Mouse (Mus musculus) layer of hippocampus, adult 8-10 months (tissue): ENCODE measurements around the gene Cyp39a1. TPM values are rescaled to one million over a fixed set of nuclear protein-coding genes. Genes with fewer than 3 reads are reported as not detected.
A peak's percentile ranks its signal among the peaks of the same experiment; 100 is the strongest.

Experiments used
- DNase-seq, 2 experiments: peaks; one replicate each; pipeline ENCODE4 v3.0.0; 2022; ENCODE audit warnings: low spot score in 2 of 2
- total RNA-seq, 4 experiments: library from RNA; stranded (reverse); gene quantifications; 2 replicates each; pipeline ENCODE4 v1.2.4; 2022

Gene Cyp39a1
- total RNA-seq: 1 to 10 TPM in 2 of 4 experiments, under 1 TPM in 2; 0.61 to 1.5 (median 1.1) TPM

DNA sequence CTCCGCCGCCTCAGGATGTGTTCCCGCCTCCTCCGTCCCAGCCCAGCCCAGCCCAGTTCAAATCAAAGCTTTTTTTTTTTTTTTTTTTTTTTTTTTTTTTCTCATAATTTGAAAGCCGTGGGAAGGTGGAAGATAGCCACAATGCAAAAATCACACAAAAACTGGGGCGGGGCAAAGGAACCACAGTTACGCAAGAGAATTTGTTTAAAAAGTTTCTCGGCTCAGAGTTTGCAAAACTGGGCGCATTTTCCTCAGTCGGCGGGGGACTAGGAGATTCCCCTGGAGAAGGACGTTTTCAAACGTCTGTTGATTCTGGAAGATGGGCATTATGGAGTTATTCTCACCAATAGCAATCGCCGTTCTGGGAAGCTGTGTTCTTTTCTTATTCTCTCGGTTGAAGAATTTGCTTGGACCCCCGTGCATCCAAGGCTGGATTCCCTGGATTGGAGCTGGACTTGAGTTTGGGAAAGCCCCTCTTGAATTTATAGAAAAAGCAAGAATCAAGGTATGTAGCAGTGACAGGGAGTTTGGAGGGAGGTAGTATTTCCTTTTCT lies at the start of gene Cyp39a1:
Gene Cyp39a1 (plus strand): TSS at position 136 of the 554 bp plus-strand sequence.
- no peak for DNase-seq

DNA sequence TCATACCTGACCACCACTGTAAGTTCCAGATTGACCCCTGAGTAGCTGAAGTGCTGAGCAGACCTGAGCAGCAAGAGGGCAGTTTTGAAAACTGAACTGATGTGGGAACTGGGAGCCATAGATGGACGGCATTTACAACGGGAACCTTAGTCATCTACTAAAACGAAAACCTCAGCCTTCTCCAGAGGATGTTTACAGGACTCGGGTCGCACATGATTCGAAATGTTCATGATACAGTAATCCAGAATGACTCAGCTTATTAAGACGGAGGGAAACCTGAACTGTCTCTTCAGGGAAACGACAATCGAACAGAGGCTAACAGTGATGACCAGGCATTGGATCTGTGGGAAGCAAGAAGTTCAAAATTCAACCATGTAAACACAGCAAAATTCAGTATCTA lies 48.1 kb upstream of the Cyp39a1 start:
- DNase-seq: no peak

DNA sequence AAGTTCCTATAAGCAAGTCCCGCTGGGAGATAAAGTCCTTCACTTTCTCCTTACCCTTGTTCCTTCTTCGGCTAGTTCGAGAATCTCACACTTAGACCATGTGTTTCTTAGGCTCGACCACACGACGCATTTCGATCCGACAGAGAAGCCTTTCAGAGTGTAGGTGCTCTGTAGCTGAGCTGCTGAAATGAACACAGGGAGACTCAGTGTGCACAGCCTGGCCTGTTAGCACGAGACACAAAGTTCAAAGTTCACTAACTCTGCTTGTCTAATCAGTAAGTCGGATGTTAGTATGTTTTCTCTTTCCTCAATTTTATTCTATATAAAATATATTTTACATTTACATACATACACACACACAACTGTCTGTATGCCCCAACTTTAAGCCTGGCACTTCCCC lies 45.1 kb upstream of the Cyp39a1 start:
- DNase-seq: no peak

DNA sequence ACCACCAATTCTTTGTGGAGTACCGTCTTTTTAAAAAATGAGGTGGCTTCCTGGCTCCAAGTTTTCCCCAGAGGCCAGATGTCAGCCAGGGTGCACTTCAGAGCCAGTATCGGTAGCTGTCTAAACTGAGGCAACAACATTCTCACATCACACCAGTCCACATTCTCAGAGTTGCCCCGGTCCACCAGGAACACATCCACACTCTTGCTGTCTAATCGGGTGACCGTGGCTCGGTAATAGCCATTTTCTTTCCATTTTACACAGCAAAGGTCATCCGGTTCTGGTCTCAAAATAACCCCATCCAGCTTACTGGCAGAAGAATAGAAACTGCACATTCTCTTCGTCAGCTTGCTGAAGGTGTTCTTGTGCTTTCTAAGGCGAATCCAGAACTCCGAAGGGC lies 39.0 kb upstream of the Cyp39a1 start:
- no peak for DNase-seq

DNA sequence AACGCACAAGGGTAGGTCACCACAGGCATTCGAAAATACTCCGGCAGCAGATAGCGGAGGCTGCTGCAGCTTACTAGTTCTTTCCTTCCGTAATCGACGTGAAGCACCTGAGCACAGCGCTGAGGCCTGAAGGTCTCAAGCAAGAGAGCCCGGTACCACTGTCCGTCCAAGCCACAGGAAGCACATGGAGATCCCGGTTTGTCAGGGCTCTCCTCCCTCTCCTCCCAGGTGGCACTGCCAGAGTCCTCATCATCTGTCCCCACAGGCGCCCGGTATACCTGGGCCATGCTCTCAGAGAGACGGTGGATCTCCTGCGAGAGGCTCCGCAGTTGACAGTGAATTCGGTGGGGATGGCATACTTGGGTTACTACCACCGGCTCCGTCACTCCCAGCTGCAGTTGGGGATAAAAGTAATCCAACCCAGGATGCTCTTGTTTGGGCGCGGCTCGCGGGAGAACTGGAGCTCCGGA lies 38.2 kb upstream of the Cyp39a1 start:
- no peak for DNase-seq

DNA sequence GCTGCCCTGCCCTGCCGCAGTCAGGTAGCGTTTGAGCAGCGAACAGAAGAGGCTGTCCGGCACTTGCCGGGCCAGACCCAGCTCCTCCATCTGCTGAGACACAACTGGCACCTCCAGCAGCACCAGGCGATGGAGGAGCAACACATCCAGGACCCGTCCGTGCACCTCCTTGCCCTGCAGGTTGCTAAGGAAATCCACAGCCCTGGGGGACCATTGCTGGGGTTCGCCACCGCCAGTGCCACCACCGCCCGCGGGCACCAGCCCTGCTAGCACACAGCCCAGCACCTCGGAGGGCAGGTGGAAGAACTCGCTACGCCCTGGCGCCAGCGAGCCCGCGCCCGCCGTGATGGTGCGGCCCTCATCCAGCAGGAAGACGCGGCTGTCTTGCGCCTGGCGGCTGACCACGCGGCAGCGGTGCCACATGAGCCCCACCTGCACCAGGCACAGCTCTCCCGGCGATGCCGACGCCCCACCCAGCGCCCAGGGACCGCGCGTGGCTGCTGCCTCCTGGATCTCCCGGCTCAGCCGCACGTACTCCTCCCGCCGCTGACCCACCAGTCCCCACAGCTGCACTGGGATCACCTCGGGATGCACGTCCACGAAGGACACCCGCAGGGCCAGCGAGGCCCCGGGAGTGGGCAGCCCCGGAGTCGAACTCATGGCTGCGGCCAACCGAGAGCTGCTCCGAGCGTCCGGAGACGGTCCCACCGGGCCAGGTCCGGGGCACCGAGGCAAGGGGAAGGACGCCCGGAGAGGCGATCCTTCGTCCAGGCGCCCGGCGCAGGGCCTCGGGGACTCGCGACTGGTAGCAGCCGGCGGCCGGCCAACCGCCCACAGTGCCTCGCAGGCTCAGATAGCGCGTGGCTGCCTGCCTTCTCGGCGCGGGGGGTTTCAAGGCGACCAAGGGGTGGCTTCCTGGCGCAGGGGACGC lies 37.5 kb upstream of the Cyp39a1 start, which contains the start of gene Tdrd6:
Gene Tdrd6 (minus strand): TSS at position 804 of the 931 bp plus-strand sequence.
- no peak for DNase-seq

DNA sequence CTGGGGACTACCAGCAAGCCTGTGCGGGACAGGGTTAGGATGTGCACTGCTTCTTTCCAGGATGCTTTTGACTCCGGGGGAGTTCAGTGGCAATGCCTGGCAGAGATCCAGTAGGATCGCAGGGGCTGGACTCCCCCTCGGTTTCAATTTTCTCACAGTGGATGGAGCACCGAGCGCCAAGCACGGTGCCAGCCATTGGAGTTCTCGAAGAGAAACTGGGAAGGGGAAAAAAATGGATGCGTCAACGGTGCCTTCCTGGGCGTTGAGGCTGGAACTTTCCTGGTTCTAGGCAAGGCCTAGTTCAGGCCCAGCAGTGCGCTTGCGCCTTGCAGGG lies 36.8 kb upstream of the Cyp39a1 start:
- DNase-seq: no peak

DNA sequence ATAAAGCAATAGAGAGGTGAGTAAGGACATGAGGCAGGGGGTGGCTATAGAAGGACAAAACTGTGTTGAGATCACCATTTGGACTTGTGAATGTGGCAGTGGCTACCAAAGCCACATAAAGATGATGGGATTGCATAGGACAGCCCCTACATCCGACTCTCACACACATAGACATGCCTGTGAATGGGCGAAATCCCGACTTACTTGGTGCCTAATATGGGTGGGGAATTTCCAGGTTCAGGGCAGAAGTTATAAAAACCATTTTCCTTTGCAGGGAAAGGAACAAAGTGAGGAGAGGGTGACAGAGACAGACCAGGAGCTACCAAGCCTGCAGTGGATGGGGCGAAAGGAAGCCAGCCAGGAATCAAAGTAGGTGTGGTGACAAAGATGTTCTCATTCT lies 30.1 kb upstream of the Cyp39a1 start:
- DNase-seq: no peak

DNA sequence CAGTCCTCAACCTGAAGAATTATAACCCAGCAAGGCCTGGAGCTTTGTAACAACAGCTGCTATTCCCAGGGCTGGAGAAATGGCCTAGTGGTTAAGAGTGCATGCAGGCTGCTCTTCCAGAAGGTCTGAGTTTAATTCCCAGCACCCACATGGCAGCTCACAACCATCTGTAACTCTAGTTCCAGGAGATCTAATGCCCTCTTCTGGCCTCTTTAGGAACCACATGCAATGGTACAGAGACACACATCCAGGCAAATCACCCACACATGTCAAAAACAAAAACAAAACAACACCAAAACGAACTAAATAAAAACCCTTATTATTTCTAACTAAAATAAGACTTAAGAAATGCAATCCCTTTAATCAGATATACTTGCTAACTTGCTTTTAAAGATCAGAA lies 26.4 kb upstream of the Cyp39a1 start:
- DNase-seq: no peak

DNA sequence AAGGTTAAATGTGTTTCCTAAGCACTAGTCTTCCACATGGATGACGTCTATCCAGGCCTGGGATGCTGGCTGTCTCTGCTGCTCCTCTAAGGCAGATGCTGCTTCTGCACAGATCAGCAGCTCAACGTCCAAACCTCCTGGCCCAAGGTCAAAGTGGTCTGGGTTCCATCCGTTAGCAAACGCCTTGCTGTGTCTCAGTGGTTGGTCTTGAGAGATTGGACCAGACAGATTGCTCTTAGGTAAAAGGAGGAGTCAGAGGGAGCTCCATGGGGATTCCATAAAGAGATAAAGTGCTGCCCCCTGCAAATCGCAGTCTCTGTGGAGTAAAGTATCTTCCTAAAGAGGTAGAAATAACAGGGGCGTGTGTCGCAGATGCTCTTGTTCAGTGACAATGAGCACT lies 24.0 kb upstream of the Cyp39a1 start:
- no peak for DNase-seq

DNA sequence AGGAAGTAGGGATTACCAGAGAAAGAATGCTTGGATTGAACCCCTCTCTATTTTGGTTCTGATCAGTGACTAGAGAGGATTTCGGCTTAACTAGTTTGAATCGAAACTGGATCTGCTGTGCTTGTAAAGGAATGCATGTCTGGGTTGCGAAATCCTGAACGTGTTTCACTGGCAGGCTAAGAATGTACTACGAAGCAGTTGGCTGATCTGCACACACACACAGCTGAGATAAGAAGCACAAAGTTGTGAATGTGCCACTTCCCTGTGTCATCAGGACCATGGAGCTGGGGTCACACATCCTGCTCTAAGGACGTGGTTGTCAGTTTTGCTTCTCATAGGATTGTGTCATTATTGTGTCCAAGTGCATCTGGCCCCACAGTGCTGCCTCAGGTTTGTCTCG lies 22.9 kb upstream of the Cyp39a1 start:
- no peak for DNase-seq

DNA sequence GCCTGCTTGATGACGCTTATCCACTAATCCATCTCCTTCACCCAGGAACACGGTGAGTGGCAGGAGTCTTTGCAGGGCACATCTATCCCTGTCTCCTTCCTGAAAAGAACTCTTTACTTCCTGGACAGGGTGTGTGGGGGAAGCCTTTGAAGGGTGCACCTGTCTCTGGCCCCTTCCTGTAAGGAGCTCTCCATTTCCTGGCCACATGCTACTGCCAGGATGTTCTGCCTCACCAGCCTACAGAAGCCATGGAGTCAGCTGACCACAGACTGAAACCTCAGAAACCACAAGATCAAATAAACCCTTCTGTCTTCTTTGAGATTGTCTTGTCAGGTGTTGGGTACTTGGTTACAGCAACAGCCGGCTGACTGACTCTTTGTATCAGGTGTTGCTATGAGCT lies 22.1 kb upstream of the Cyp39a1 start:
- DNase-seq: no peak

DNA sequence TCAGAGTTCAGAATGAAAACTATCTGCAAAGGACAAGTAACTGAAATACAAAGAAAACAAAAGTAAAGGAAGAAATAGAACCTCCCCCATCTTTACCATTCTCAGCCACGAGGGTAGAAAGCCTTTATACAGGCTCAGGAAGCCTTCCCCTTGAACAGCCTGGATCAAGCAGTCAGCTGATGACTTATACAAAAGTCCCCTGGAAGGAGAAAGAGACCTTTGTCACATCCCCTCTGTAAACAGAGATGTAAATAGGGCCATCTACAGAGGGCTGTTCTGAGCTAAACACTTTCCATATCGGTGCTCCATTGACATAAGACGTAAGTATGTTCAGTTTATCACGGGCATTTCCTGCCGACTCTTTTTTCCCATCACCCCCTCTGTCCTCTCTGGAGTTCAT lies 20.3 kb upstream of the Cyp39a1 start:
- no peak for DNase-seq

DNA sequence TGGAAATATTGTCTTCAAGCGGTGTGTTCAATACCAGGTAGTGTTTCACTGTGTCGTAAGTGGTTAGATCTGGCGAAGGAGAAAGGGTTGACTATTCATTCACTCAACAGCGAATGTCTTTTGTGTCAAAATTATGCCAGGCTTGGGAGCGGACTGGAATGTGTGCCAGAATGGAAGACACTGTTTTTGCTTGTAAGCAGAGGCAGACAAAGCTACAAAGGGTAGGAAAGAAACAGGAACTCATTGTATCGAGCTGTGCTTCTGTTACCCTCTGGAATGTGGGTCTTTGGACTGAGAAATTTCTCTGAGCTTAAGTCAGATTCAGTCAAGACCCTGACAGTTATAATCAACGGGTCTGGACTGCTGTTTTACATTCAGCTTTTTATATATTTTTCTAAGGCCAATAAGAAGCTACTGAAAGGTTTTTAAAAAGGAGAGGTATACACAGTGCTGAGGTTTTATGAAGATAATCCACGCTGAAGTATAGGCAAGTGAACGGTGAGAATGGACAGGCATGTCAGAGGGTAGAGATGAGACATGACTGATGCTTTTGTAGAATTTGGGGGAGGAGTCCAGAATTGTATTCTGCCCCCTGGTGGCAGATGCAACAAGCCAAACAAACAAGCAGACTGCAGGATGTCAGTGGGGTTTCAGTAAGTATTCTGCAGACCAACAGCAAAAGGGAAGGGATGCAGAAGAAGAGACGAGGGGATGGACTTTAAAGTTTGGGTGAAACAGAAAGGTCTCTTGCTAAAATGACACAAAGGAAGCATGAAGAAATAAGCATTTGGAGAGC lies 17.4 kb upstream of the Cyp39a1 start:
- DNase-seq: peak in 1 of 2 experiments; percentile 24

DNA sequence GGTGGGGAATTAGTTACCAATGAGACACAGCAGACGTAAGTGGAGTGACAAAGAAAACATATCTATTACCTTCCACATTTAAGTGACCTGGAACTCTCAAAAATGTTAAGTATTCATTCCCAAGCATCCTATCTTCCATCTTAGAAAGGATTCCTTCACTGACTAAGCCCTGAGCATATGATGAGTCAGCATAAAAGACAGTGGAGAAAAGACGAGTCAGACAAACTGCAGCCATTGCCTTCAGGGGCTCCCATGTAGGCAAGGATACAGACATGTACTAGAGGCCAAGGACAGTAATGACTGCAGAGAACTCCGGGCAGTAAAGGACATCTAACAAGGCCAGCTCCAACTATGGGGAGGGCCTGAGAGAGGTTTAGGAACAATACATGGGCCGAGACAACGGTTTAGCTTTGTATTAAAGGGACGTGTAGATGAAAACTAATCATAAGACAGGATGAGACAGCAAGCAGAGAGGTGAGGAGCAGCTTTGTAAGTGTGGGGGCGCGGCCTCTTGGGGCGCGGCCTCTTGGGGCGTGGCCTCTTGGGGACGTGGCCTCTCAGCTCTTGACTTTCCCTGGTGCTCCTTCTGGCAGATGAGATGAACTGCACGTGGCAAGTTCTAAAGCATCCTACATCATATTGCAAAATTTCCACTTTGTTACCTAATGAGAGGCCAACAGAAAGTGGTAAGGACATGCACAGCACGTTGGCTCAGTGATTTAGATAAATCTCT lies 15.7 kb upstream of the Cyp39a1 start:
- DNase-seq: no peak

DNA sequence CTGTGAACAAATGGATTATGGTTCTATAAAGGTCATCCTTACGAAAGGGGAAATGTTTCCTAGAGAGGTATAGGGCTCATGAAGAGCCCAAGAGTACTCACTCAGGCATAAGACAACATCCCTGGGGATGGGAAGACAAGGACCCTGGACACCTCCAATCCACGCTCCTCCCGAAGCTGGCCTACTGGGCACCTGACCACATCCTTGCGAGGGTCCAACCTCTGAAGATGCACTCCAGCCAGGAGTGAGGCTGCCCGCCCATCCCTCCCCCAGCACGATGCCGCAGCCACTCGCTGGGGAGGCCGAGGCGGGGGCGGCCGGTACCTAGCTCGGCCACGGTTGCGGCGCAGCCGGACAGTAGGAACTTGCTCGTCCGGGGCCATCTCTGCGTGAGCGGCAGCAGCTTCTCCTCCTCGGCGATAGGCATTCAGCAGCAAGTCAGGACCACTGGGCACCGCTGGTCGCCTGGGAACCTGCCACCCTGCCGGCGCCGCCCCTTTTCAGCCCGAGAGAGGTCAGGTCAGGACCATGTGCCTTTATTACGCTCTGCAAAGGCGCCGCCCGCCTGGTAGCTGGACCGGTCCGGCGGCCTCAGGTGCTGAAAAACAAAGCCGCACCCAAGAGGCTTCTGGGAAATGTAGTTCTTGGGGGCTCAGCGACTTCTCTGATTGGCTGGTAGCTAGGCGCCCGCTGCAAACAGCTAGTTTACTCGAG lies 492 bp upstream of the Cyp39a1 start, which contains the start of gene Slc25a27:
Gene Slc25a27 (minus strand): TSS at position 639 of the 714 bp plus-strand sequence.
- DNase-seq: peak; percentile 86 to 88

DNA sequence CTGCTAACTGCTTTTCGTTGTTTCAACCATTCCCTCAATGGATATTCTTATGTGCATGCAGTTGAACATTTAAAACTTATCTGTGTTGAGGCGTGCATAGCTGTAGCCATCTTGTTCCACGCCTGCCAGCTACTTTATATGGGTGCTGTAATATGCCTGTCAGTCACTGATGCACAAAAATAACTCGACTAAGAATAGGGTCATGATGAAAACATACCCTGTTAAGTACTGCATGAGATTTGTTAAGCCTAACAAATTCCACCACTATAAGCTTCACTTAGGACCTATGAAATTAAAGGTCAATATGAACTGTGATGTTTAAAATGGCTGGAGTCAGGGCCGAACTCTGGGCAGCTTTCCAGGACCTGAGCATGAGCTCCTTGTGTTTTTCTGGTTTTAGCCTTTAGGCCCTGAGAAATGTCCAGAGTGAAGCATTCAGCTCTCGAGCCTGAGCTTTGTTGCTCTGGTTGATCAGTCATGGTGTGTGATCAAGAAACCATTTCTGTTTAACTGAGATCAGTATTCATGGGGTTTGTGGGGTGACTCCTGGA lies 2.0 kb downstream of the Cyp39a1 start:
- no peak for DNase-seq

DNA sequence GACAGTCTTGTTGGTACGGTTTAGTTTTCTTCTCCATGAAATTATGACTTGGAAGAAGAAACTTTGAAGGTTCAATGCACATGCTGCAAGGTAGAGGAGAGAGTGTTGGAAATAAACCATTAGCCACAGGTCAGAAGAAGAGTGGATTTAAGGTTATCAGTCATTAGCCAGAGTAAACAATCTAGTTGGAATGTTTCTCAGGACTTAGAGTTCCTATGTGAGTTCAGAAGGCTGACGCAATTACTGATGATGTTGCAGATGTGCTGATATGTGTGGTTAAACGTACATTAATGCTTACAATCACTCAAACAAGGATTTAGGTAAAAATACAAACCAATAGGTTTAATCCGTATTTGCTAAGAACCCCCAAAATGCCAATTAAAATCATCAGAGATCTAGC lies 4.7 kb downstream of the Cyp39a1 start:
- no peak for DNase-seq

DNA sequence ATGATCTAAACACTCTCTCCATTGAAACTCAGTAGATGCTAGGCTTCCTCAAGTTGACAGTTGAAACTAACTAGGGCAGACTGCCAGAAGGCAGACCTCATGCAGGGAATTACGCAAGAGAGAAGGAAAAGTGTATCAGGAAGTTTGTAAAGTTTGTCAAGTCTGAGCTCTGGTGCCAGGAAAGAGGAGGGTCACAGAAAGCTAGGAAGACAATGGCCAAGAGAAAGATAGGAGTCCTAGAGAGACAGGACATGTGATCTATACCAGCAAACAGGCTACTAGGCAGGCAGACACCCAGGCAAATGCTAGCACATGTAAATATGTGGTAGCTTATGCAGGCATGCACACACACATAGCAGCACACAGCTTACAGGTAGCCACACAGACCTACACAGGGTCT lies 8.0 kb downstream of the Cyp39a1 start:
- DNase-seq: no peak

DNA sequence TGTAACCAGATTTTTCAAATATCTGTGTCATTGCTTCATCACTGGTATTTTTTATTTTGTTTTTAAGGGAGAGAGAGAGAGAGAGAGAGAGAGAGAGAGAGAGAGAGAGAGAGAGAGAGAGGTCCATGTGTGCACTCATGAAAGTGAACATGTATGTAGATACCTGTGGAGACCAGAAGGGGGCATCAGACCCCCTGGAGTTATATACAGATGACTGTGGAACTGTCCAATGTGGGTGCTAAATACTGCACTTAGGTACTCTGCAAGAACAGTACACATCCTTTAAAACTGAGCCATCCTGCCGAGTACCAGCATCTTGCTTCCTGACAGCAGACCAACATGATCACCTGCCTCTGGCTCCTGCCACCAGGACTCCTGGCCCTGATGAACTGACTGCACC lies 9.0 kb downstream of the Cyp39a1 start:
- DNase-seq: no peak
